Mouse (Mus musculus) brain, embryonic 14.5 days (tissue): Measurements from ENCODE around the gene Emc1.

Source experiments
- CTCF ChIP-seq: fragments of 200-500 bp; IDR thresholded peaks from 2 replicates; pipeline ENCODE4 v1.5.1; 2012; ENCODE audit warnings: inconsistent platforms, mild to moderate bottlenecking, moderate library complexity, borderline replicate concordance; ENCODE audit not compliant: insufficient read depth, insufficient read length; ENCODE audit errors: extremely low read depth
- POLR2A ChIP-seq: fragments of 200-500 bp; IDR thresholded peaks from 2 replicates; pipeline ENCODE4 v1.6.1; 2012; ENCODE audit warnings: mild to moderate bottlenecking, inconsistent platforms, borderline replicate concordance; ENCODE audit not compliant: poor library complexity, insufficient read depth, insufficient read length, severe bottlenecking; ENCODE audit errors: extremely low read depth

- TF ChIP-seq POLR2A (no peak), CTCF (peak; percentile 22; the same call in 1 of the 2 replicates)
These were observed 39.8 kb upstream of the Emc1 start for GRCm38 (mm10) chr4:139312632-139313031.
